Comparison of ENCODE assay signal across 9 mouse cellular contexts in genomic region chr6:98997742-98998141, GRCm38 (mm10).
DNase-seq lines count a peak whose midpoint lies in the region; TF ChIP-seq lines count a peak whose summit lies in the region.
"Had no signal": no experiment of that assay in that cellular context is flagged by ENCODE, and none has a peak within 500 bp of the region (broad histone marks: within the 10 kb centered on the region; RNA-seq: fewer than 3 reads in every experiment).

No protein-coding gene starts in this region.

- no peak for TF ChIP-seq POLR2A in myocyte (IDR thresholded peaks at IDR 0.05; ENCODE audit: insufficient read length, low read depth)

- no peak overlapping the region for H3K4me3 ChIP-seq in layer of hippocampus, adult 2 months
- no peak overlapping the region for H3K4me3 ChIP-seq in myocyte

- TF ChIP-seq CTCF in layer of hippocampus, adult 2 months (conservative IDR thresholded peaks at IDR 0.05) = no peak

- peak overlapping the region; percentile 7; the same call in 1 of the 2 replicates for H3K27ac ChIP-seq in layer of hippocampus, adult 2 months

- peaks cover 19% of the 10 kb centered on the region for H3K36me3 ChIP-seq in myocyte (ENCODE audit: control insufficient read depth, insufficient read depth)

- peak overlapping the region; percentile 36 for H3K4me2 ChIP-seq in myocyte (ENCODE audit: low read depth)
- H3K4me2 ChIP-seq: liver, embryonic 11.5 days had no signal

- H3K79me2 ChIP-seq in myocyte (ENCODE audit: control insufficient read depth, insufficient read depth) = peaks cover 56% of the 10 kb centered on the region

- H3K27me3 ChIP-seq in myocyte (ENCODE audit: control insufficient read depth, insufficient read depth, insufficient read length) = no peaks in the 10 kb centered on the region

- DNase-seq in layer of hippocampus, adult 2 months (ENCODE audit: low spot score in 2 of 2) = no peak
- DNase-seq in layer of hippocampus, postnatal 36 days = no peak
- DNase-seq in adrenal gland, adult 8-10 months = peak; percentile 21
- DNase-seq in gastrocnemius, adult 18-20 months (ENCODE audit: low spot score) = peak; percentile 77
- DNase-seq in yolk sac, embryonic 10.5 days (ENCODE audit: low spot score) = no peak
- no peak for DNase-seq in kidney, postnatal 25 days
- DNase-seq: cerebellum, postnatal 14 days had no signal

- no peak overlapping the region for H3ac ChIP-seq in myocyte (ENCODE audit: control insufficient read depth, insufficient read length)

TF ChIP-seq in myocyte, 11 proteins besides CTCF, POLR2A, EP300 and RAD21:
- TF ChIP-seq CEBPB (IDR thresholded peaks at IDR 0.05; ENCODE audit: insufficient read depth, poor library complexity, severe bottlenecking) (no peak), MYOD1 (IDR thresholded peaks at IDR 0.05; ENCODE audit: control insufficient read depth in 1 of 3, insufficient read length in 2 of 3, low read depth in 2 of 3) (peak in 2 of 3 experiments; percentile 37 to 41), MYOG (IDR thresholded peaks at IDR 0.05; ENCODE audit: control insufficient read depth in 1 of 3, insufficient read depth in 1 of 3, insufficient read length in 2 of 3, low read depth in 2 of 3) (peak in 2 of 3 experiments; percentile 30 to 68)
TF ChIP-seq in myocyte: peak in this region for 2.

Comparison
In these comparisons a context has a peak if more than half of its experiments do, and no peak if none do; other contexts are left out.
1. DNase-seq: peak in adrenal gland, adult 8-10 months (single experiment) and gastrocnemius, adult 18-20 months (single experiment); none in layer of hippocampus, adult 2 months (0 of 2), layer of hippocampus, postnatal 36 days (0 of 2), yolk sac, embryonic 10.5 days (single experiment) and kidney, postnatal 25 days (0 of 2).